Mouse (Mus musculus) MEL (cell line): Measurements from ENCODE around the gene Upk3b. TPM values are rescaled to one million over a fixed set of nuclear protein-coding genes. Genes with fewer than 3 reads are reported as not detected.

Source experiments
- DNase-seq: peaks from one replicate; pipeline ENCODE4 v3.0.0; 2011; ENCODE audit warnings: low read depth, low spot score
- H3K27ac ChIP-seq: 2 replicates; pipeline ENCODE4 v1.5.1; 2012; ENCODE audit warnings: low read depth, mild to moderate bottlenecking, control low read depth, low read length, moderate library complexity; ENCODE audit not compliant: control insufficient read depth
- H3K27me3 ChIP-seq, 2 experiments: fragments of 150-350 bp in 1 of 2; sonication (generic) in 1 of 2; 2 replicates each; pipeline ENCODE4 v1.6.1; 2012; ENCODE audit warnings: low read length in 2 of 2, mild to moderate bottlenecking in 2 of 2, improper control_type of control experiment in 1 of 2, moderate library complexity in 1 of 2; ENCODE audit not compliant: insufficient read depth in 2 of 2, control insufficient read depth in 1 of 2
- H3K36me3 ChIP-seq, 2 experiments: 2 replicates each; pipeline ENCODE4 v1.6.1; 2012 to 2014; ENCODE audit warnings: low read length in 2 of 2, improper control_type of control experiment in 1 of 2, inconsistent platforms in 1 of 2, mild to moderate bottlenecking in 1 of 2; ENCODE audit not compliant: insufficient read depth in 2 of 2, control insufficient read depth in 1 of 2
- H3K4me1 ChIP-seq, 2 experiments: fragments of 150-350 bp in 1 of 2; sonication (generic) in 1 of 2; 2 replicates each; pipeline ENCODE4 v1.6.1; 2012; ENCODE audit warnings: low read length in 2 of 2, improper control_type of control experiment in 1 of 2, mild to moderate bottlenecking in 1 of 2; ENCODE audit not compliant: insufficient read depth in 2 of 2, control insufficient read depth in 1 of 2
- H3K4me3 ChIP-seq, 2 experiments: fragments of 150-350 bp in 1 of 2; sonication (generic) in 1 of 2; 2 replicates each; pipeline ENCODE4 v1.5.1; 2012; ENCODE audit warnings: low read depth in 2 of 2, low read length in 2 of 2, mild to moderate bottlenecking in 2 of 2, moderate library complexity in 2 of 2, control low read depth in 1 of 2, improper control_type of control experiment in 1 of 2; ENCODE audit not compliant: control insufficient read depth in 1 of 2, insufficient read depth in 1 of 2
- H3K79me2 ChIP-seq: 2 replicates; pipeline ENCODE4 v1.6.1; 2012; ENCODE audit warnings: mild to moderate bottlenecking, low read length, moderate library complexity; ENCODE audit not compliant: control insufficient read depth, poor library complexity, insufficient read depth
- H3K9ac ChIP-seq: 2 replicates; pipeline ENCODE4 v1.6.1; 2012; ENCODE audit warnings: low read depth, mild to moderate bottlenecking, control low read depth, low read length, moderate library complexity; ENCODE audit not compliant: control insufficient read depth, poor library complexity, severe bottlenecking
- H3K9me3 ChIP-seq: fragments of 150-350 bp; sonication (generic); replicated peaks from 2 replicates; pipeline ENCODE4 v1.6.1; 2012; ENCODE audit warnings: mild to moderate bottlenecking, low read length, improper control_type of control experiment, moderate library complexity; ENCODE audit not compliant: insufficient read depth
- BHLHE40 ChIP-seq: IDR thresholded peaks from 2 replicates; pipeline ENCODE4 v1.6.1; 2012; ENCODE audit warnings: low read depth, mild to moderate bottlenecking, inconsistent platforms, low read length, improper control_type of control experiment, borderline replicate concordance
- CHD2 ChIP-seq: IDR thresholded peaks from 2 replicates; pipeline ENCODE4 v1.6.1; 2011; ENCODE audit warnings: low read length, improper control_type of control experiment
- CTCF ChIP-seq, 3 experiments: IDR thresholded peaks in 2 of 3; conservative IDR thresholded peaks in 1 of 3; 2 replicates each; pipeline ENCODE4 v1.5.1; 2011 to 2012; ENCODE audit warnings: low read length in 3 of 3, low read depth in 2 of 3, mild to moderate bottlenecking in 2 of 3, improper control_type of control experiment in 1 of 3, inconsistent platforms in 1 of 3, mixed read lengths in 1 of 3, moderate library complexity in 1 of 3; ENCODE audit not compliant: control insufficient read depth in 1 of 3, insufficient read depth in 1 of 3, poor library complexity in 1 of 3, severe bottlenecking in 1 of 3
- E2F4 ChIP-seq: IDR thresholded peaks from 2 replicates; pipeline ENCODE4 v1.6.1; 2011; ENCODE audit warnings: low read depth, low read length, improper control_type of control experiment, borderline replicate concordance
- EP300 ChIP-seq, 2 experiments: IDR thresholded peaks; 2 replicates each; pipeline ENCODE4 v1.6.1; 2011; ENCODE audit warnings: improper control_type of control experiment in 2 of 2, low read length in 2 of 2, low read depth in 1 of 2, mild to moderate bottlenecking in 1 of 2
- ETS1 ChIP-seq: IDR thresholded peaks from 2 replicates; pipeline ENCODE4 v1.6.1; 2012; ENCODE audit warnings: low read depth, mild to moderate bottlenecking, inconsistent platforms, low read length, improper control_type of control experiment, moderate library complexity
- JUND ChIP-seq: IDR thresholded peaks from 2 replicates; pipeline ENCODE4 v1.6.1; 2011; ENCODE audit warnings: low read depth, mild to moderate bottlenecking, improper control_type of control experiment, low read length
- MAFK ChIP-seq: IDR thresholded peaks from 2 replicates; pipeline ENCODE4 v1.6.1; 2011; ENCODE audit warnings: low read depth, mild to moderate bottlenecking, low read length, improper control_type of control experiment, borderline replicate concordance
- MYC ChIP-seq: IDR thresholded peaks from 2 replicates; pipeline ENCODE4 v1.6.1; 2011; ENCODE audit warnings: low read depth, mild to moderate bottlenecking, low read length, improper control_type of control experiment, moderate library complexity
- NELFE ChIP-seq: IDR thresholded peaks from 2 replicates; pipeline ENCODE4 v1.6.1; 2011; ENCODE audit warnings: low read depth, low read length, improper control_type of control experiment
- POLR2A ChIP-seq, 2 experiments: IDR thresholded peaks; 2 replicates each; pipeline ENCODE4 v1.6.1; 2011 to 2012; ENCODE audit warnings: low read length in 2 of 2, mild to moderate bottlenecking in 2 of 2, control low read depth in 1 of 2, improper control_type of control experiment in 1 of 2, low read depth in 1 of 2, moderate library complexity in 1 of 2; ENCODE audit not compliant: control insufficient read depth in 1 of 2, insufficient read depth in 1 of 2, poor library complexity in 1 of 2
- RAD21 ChIP-seq: IDR thresholded peaks from 2 replicates; pipeline ENCODE4 v1.6.1; 2011; ENCODE audit warnings: mild to moderate bottlenecking, low read depth, low read length, improper control_type of control experiment
- SMC3 ChIP-seq: IDR thresholded peaks from 2 replicates; pipeline ENCODE4 v1.6.1; 2011; ENCODE audit warnings: low read depth, low read length, improper control_type of control experiment
- TAL1 ChIP-seq: IDR thresholded peaks from 2 replicates; pipeline ENCODE4 v1.6.1; 2012; ENCODE audit warnings: mild to moderate bottlenecking, inconsistent platforms, low read length, moderate library complexity, mixed read lengths
- UBTF ChIP-seq: IDR thresholded peaks from 2 replicates; pipeline ENCODE4 v1.6.1; 2012; ENCODE audit warnings: low read depth, mild to moderate bottlenecking, inconsistent platforms, low read length, improper control_type of control experiment, moderate library complexity, borderline replicate concordance; ENCODE audit not compliant: insufficient read depth
- polyA plus RNA-seq, 2 experiments: library from polyadenylated mRNA; stranded (reverse) in 1 of 2; unstranded in 1 of 2; fragments of >175 nt in 1 of 2; fragments of >200 nt in 1 of 2; gene quantifications; 2 replicates each; pipeline versions ENCODE4 v1.2.1 to v1.2.4; 2012; ENCODE audit warnings: low replicate concordance in 2 of 2, low read depth in 1 of 2; ENCODE audit not compliant: insufficient read length in 2 of 2, insufficient read depth in 1 of 2, missing spikeins in 1 of 2
- total RNA-seq: library from RNA; depleted of rRNA; stranded (reverse); fragments of 300-350 nt; gene quantifications from 2 replicates; pipeline ENCODE4 v1.2.3, GENCODE M21; 2012; rRNA removed

Upk3b gene
- total and polyA plus RNA-seq, 3 experiments: not detected

DNA sequence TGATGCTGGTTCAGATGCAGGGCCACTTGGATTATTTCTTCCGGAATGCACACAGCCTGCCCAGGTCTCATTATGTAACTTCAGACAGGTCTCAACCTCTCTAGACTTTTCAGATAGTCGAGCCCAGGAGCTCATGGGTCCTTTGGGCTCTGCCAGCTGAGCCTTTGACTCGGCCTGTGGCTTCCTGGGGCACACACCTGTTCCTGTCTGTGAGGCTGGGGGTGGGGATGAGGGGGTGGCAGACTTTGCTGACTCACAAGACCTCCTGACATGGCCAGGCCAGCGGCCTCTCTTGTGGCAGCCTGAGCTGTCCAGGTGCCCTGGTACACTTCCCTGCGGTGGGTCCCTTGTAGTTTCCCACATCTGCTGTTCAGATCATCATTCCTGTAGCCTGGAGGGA is 53.6 kb downstream of the Upk3b start:
- no peaks in the 10 kb centered on the region for H3K27me3 ChIP-seq
- no peaks in the 10 kb centered on the region for H3K9me3 ChIP-seq
- no peaks in the 10 kb centered on the region for H3K4me1 ChIP-seq
- no peak overlapping the region for H3K9ac ChIP-seq
- no peak for DNase-seq
- no peaks in the 10 kb centered on the region for H3K36me3 ChIP-seq
- no peaks in the 10 kb centered on the region for H3K79me2 ChIP-seq
- no peak overlapping the region for H3K27ac ChIP-seq
- TF ChIP-seq MYC (no peak), UBTF (no peak), CHD2 (no peak)
- TF ChIP-seq, all 39 proteins: peak for 0
- H3K4me3 ChIP-seq: no peak overlapping the region

DNA sequence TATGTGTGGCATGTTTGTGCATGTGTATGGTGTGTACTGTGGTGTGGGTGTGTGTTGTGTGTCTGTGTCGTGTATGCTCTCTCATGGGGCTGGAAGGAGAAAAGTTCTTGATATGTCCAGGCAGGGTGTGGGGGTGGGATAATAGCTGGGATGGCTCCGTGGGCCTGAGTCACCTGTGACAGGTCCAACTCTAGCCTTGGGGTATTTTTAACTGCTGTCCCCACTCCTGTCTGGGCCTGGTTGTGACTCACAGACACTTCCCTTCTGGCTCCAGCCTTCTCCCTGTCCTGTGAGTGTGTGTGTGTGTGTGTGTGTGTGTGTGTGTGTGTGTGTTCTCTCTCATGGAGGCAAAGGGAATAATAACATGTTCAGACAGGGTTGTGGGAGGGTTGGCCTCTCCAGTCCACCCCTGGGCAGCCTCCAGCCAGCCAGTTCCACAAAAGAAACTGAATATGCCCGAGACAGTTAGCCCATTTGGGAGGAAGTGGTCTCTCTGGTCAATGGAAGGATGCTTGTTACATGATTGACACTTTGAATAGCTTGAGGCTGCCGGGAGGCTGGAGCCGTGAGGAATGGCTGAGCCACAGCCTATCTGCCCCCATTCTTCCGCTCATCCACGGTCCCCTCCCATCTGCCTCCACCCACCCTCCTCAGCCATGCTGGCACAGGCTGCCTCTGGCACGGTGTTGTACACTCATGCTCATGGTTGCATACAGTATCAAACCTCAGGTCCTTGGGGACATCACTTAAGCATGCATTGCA is 56.1 kb downstream of the Upk3b start:
- no peak overlapping the region for H3K27ac ChIP-seq
- DNase-seq: no peak
- H3K27me3 ChIP-seq: no peaks in the 10 kb centered on the region
- no peaks in the 10 kb centered on the region for H3K36me3 ChIP-seq
- no peaks in the 10 kb centered on the region for H3K9me3 ChIP-seq
- no peaks in the 10 kb centered on the region for H3K4me1 ChIP-seq
- TF ChIP-seq RAD21: no peak
- no peak for TF ChIP-seq NELFE
- no peak for TF ChIP-seq UBTF
- no peak for TF ChIP-seq ETS1
- TF ChIP-seq CHD2: no peak
- TF ChIP-seq EP300 (IDR thresholded peaks at IDR 0.05; ENCODE audit: low read depth in 1 of 2, low read length in 2 of 2): no peak
- TF ChIP-seq BHLHE40: no peak
- no peak for TF ChIP-seq MAFK
- no peak for TF ChIP-seq POLR2A (IDR thresholded peaks at IDR 0.05; ENCODE audit: control insufficient read depth in 1 of 2, insufficient read depth in 1 of 2, low read depth in 1 of 2, low read length in 2 of 2, poor library complexity in 1 of 2)
- TF ChIP-seq SMC3: no peak
- H3K9ac ChIP-seq: no peak overlapping the region
- no peaks in the 10 kb centered on the region for H3K79me2 ChIP-seq
- no peak overlapping the region for H3K4me3 ChIP-seq

DNA sequence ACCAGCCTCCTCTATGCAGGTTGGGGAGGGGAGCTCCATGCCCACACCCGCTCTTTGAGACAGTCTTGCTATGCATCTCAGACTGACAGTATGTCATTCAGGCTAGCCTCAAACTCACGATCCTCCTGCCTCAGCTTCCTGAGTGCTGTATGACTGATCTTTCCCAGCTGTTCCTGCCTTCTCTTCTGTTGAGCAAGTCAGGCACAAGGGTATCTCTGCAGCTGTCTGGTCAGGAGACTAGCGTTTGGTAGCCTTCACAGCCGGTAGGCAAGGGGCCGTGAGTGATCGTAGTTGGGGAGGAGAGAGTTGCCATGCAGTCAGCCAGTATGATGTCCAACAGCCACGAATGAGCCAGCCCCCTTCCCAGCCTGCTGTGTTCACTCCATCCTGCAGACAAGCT is 56.8 kb downstream of the Upk3b start:
- H3K36me3 ChIP-seq: no peaks in the 10 kb centered on the region
- H3K4me1 ChIP-seq: no peaks in the 10 kb centered on the region
- no peak overlapping the region for H3K9ac ChIP-seq
- H3K27me3 ChIP-seq: no peaks in the 10 kb centered on the region
- H3K4me3 ChIP-seq: no peak overlapping the region
- H3K27ac ChIP-seq: no peak overlapping the region
- H3K79me2 ChIP-seq: no peaks in the 10 kb centered on the region
- no peaks in the 10 kb centered on the region for H3K9me3 ChIP-seq
- no peak for DNase-seq
- TF ChIP-seq JUND (no peak), CTCF (IDR thresholded peaks at IDR 0.05 in 2 of 3, conservative IDR thresholded peaks at IDR 0.05 in 1 of 3; ENCODE audit: control insufficient read depth in 1 of 3, insufficient read depth in 1 of 3, low read depth in 2 of 3, low read length in 3 of 3, poor library complexity in 1 of 3, severe bottlenecking in 1 of 3) (no peak), E2F4 (no peak), TAL1 (no peak), NELFE (no peak)

Other genes with a start within 250 kb of the Upk3b start
- not detected in 2 replicates for gene Srrm3, start 231.6 kb upstream of the Upk3b start, total RNA-seq
- gene Srrm3, start 231.6 kb upstream of the Upk3b start, polyA plus RNA-seq: not detected
- not detected in 2 replicates for gene Hspb1, start 150.6 kb upstream of the Upk3b start, total RNA-seq
- gene Hspb1, start 150.6 kb upstream of the Upk3b start, polyA plus RNA-seq: not detected
- gene Ywhag, start 103.9 kb upstream of the Upk3b start, total RNA-seq: 109 and 116 TPM in 2 replicates
- gene Ywhag, start 103.9 kb upstream of the Upk3b start, polyA plus RNA-seq: 100 to 1,000 TPM; 268 to 295 TPM
- gene Ssc4d, start 64.0 kb upstream of the Upk3b start, total RNA-seq: 0.95 and 1.1 TPM in 2 replicates
- gene Ssc4d, start 64.0 kb upstream of the Upk3b start, polyA plus RNA-seq: 1 to 10 TPM in 1 of 2 experiments, not detected in 1; 2.1 TPM
- gene Zp3, start 58.4 kb upstream of the Upk3b start, total RNA-seq: not detected in 2 replicates
- not detected for gene Zp3, start 58.4 kb upstream of the Upk3b start, polyA plus RNA-seq
- gene Dtx2, start 43.7 kb upstream of the Upk3b start, total RNA-seq: 11.4 and 11.9 TPM in 2 replicates
- gene Dtx2, start 43.7 kb upstream of the Upk3b start, polyA plus RNA-seq: 10 to 100 TPM in 1 of 2 experiments, not detected in 1; 17.2 TPM
- gene Upk3bl, start 16.0 kb downstream of the Upk3b start, total RNA-seq: not detected in 2 replicates
- not detected for gene Upk3bl, start 16.0 kb downstream of the Upk3b start, polyA plus RNA-seq
- 1.4 and 1.6 TPM in 2 replicates for gene Rasa4, start 45.4 kb downstream of the Upk3b start, total RNA-seq
- gene Rasa4, start 45.4 kb downstream of the Upk3b start, polyA plus RNA-seq: 1 to 10 TPM in 1 of 2 experiments, not detected in 1; 2.5 TPM
- 316 and 318 TPM in 2 replicates for gene Polr2j, start 78.1 kb downstream of the Upk3b start, total RNA-seq
- 100 to 1,000 TPM in 1 of 2 experiments, not detected in 1; 269 TPM for gene Polr2j, start 78.1 kb downstream of the Upk3b start, polyA plus RNA-seq
- gene Lrwd1, start 97.6 kb downstream of the Upk3b start, total RNA-seq: 98.2 and 103 TPM in 2 replicates
- 100 to 1,000 TPM in 1 of 2 experiments, not detected in 1; 133 TPM for gene Lrwd1, start 97.6 kb downstream of the Upk3b start, polyA plus RNA-seq
- 17.1 and 23.2 TPM in 2 replicates for gene Alkbh4, start 97.7 kb downstream of the Upk3b start, total RNA-seq
- 10 to 100 TPM in 1 of 2 experiments, not detected in 1; 24.2 TPM for gene Alkbh4, start 97.7 kb downstream of the Upk3b start, polyA plus RNA-seq
- 26.6 and 33.6 TPM in 2 replicates for gene Orai2, start 132.2 kb downstream of the Upk3b start, total RNA-seq
- gene Orai2, start 132.2 kb downstream of the Upk3b start, polyA plus RNA-seq: 10 to 100 TPM in 1 of 2 experiments, not detected in 1; 35.7 TPM
- gene Prkrip1, start 160.5 kb downstream of the Upk3b start, total RNA-seq: 55.1 and 55.6 TPM in 2 replicates
- gene Prkrip1, start 160.5 kb downstream of the Upk3b start, polyA plus RNA-seq: 10 to 100 TPM in 1 of 2 experiments, not detected in 1; 84.1 TPM
- gene Sh2b2, start 208.1 kb downstream of the Upk3b start, total RNA-seq: not detected in 2 replicates
- under 1 TPM in 1 of 2 experiments, not detected in 1; 0.07 TPM for gene Sh2b2, start 208.1 kb downstream of the Upk3b start, polyA plus RNA-seq